Mouse (Mus musculus) adrenal gland, postnatal 10 days (tissue): ENCODE measurements around the gene Peak1. TPM values are rescaled to one million over a fixed set of nuclear protein-coding genes. Genes with fewer than 3 reads are reported as not detected.

Experiments used
- microRNA-seq: library from miRNA; unstranded; fragments of <30 nt; microRNA quantifications from one replicate; pipeline ENCODE4 v1.2.0, GENCODE M21; 2021
- total RNA-seq, 2 experiments: library from RNA; stranded (reverse); gene quantifications; 2 replicates each; pipeline ENCODE4 v1.2.3; 2021

Gene Peak1
- total RNA-seq, 2 experiments from 2014 or later = 37.0 to 46.9 TPM

Small RNA genes within 50 kb of the gene (microRNA-seq; reads per million reads assigned to microRNA genes)
- 1.8 reads per million for gene Gm24270

Other genes starting within 250 kb of the Peak1 start
- 10 to 100 TPM; 33.0 to 46.5 TPM for gene Hmg20a, start 542 bp upstream of the Peak1 start, total RNA-seq